Mouse (Mus musculus) limb, embryonic 14.5 days (tissue): ENCODE measurements around the gene Ddx39. TPM values are rescaled to one million over a fixed set of nuclear protein-coding genes. Genes with fewer than 3 reads are reported as not detected.
A peak's percentile ranks its signal among the peaks of the same experiment; 100 is the strongest.

ENCODE experiments used
- ATAC-seq: fragments of 200-750 bp; cut with Nextera tagmentation; 2 replicates; pipeline ENCODE4 v1.8.0; 2017; ENCODE audit warnings: low read depth, moderate number of reproducible peaks, moderate TSS enrichment; ENCODE audit not compliant: low FRiP score
- DNase-seq: peaks from one replicate; pipeline ENCODE4 v3.0.0-alpha.2; 2015; ENCODE audit warnings: low spot score
- H3K27ac ChIP-seq: fragments of 300-500 bp; sonication (generic); replicated peaks from 2 replicates; pipeline ENCODE4 v1.5.1; 2014; ENCODE audit warnings: low read depth, mild to moderate bottlenecking, low read length, moderate library complexity, mixed read lengths
- H3K27me3 ChIP-seq: fragments of 300-500 bp; sonication (generic); 2 replicates; pipeline ENCODE4 v1.6.1; 2014; ENCODE audit warnings: low read length, mixed read lengths; ENCODE audit not compliant: control insufficient read depth, insufficient read depth
- H3K36me3 ChIP-seq: fragments of 300-500 bp; sonication (generic); 2 replicates; pipeline ENCODE4 v1.6.1; 2014; ENCODE audit warnings: mild to moderate bottlenecking, low read length, moderate library complexity, mixed read lengths; ENCODE audit not compliant: control insufficient read depth, insufficient read depth
- H3K4me1 ChIP-seq: fragments of 300-500 bp; sonication (generic); 2 replicates; pipeline ENCODE4 v1.6.1; 2014; ENCODE audit warnings: antibody characterized with exemption, low read length, mixed read lengths; ENCODE audit not compliant: control insufficient read depth, insufficient read depth
- H3K4me2 ChIP-seq: fragments of 300-500 bp; sonication (generic); replicated peaks from 2 replicates; pipeline ENCODE4 v1.6.1; 2014; ENCODE audit warnings: low read depth, mild to moderate bottlenecking, low read length, moderate library complexity; ENCODE audit not compliant: severe bottlenecking
- H3K4me3 ChIP-seq: fragments of 300-500 bp; sonication (generic); replicated peaks from 2 replicates; pipeline ENCODE4 v1.5.1; 2014; ENCODE audit warnings: low read length
- H3K9ac ChIP-seq: fragments of 300-500 bp; sonication (generic); 2 replicates; pipeline ENCODE4 v1.6.1; 2014; ENCODE audit warnings: mild to moderate bottlenecking, low read depth, low read length, moderate library complexity; ENCODE audit not compliant: severe bottlenecking
- H3K9me3 ChIP-seq: fragments of 300-500 bp; sonication (generic); 2 replicates; pipeline ENCODE4 v1.6.1; 2016; ENCODE audit warnings: low read length; ENCODE audit not compliant: control insufficient read depth
- POLR2A ChIP-seq: fragments of 200-500 bp; IDR thresholded peaks from 2 replicates; pipeline ENCODE4 v1.8.0; 2012; ENCODE audit warnings: inconsistent platforms, mild to moderate bottlenecking, moderate library complexity, borderline replicate concordance; ENCODE audit not compliant: insufficient read depth, insufficient read length; ENCODE audit errors: extremely low read depth
- WGBS: fragments of 180-500 bp; shearing (Covaris S2); extraction: QIAGEN DNeasy Blood & Tissue Kit; methylation state at CpG from one replicate; pipeline ENCODE4 v1.1.7; 2014; 5-methylcytosine and 5-hydroxymethylcytosine counted together
- microRNA-seq: library from miRNA; unstranded; fragments of <30 nt; microRNA quantifications from one replicate; pipeline ENCODE4, GENCODE M21; 2016
- polyA plus RNA-seq, 2 experiments: library from polyadenylated mRNA; depleted of rRNA in 1 of 2; stranded (reverse) in 1 of 2; unstranded in 1 of 2; fragments of >200 nt; fragmentation: Nextera tagmentation in 1 of 2; extraction: Ambion mirVana in 1 of 2; gene quantifications; 2 replicates each; pipeline versions ENCODE4 v1.2.1 to v1.2.3; 2012 to 2014

The Ddx39 gene
- polyA plus RNA-seq, 2 experiments: 81.1 to 111 TPM

DNA sequence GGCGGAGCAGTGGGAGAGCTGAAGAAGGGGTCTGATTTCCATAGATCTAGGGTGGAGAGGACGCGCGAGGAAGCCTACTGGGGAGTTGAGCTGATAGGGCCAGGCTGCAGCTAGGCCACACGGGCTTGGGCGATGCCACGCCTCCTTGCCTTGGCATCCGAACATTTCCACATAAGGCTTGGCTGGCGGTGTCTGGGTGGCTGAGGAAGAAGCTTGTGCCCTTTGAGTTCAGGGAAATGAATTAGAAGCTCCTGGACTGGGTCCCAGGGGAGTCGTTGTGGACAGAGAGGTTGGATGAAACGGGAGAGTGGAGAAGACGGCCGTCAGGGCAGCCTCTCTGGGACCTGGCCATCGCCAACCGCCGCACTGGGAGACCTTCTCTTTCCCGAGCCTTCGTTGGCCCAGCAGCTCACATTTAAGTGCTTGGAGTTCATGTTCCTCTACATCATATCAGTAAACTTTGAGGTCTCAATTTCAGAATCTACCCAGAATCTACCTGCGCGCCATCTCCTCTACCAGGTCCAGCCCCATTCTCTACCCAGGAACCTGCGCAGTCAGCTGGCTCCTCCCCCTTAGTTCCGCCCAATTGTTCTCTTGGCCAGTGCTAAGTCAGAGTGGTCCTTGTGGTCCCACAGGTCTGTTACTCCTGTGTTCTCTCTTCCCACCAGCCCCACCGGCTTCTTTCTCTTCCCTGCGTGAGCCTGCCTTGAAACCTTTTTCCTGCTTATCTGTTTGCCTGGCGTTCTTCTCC is 57.9 kb downstream of the Ddx39 start:
- no peak overlapping the region for H3K27ac ChIP-seq
- DNase-seq (no peak), ATAC-seq (peak; percentile 57; the same call in 1 of the 2 replicates)
- TF ChIP-seq POLR2A: peak; percentile 27; the same call in 1 of the 2 replicates
- H3K9ac ChIP-seq: peak overlapping the region; percentile 43
- peaks cover 4% of the 10 kb centered on the region; the same call in 1 of the 2 replicates for H3K4me1 ChIP-seq
- H3K4me3 ChIP-seq: peak overlapping the region; percentile 34
- H3K4me2 ChIP-seq: peak overlapping the region; percentile 59
- no peaks in the 10 kb centered on the region for H3K36me3 ChIP-seq
- H3K9me3 ChIP-seq: no peaks in the 10 kb centered on the region
- 13% methylated on average over 25 of the region's 25 CpGs for WGBS
- no peaks in the 10 kb centered on the region for H3K27me3 ChIP-seq

DNA sequence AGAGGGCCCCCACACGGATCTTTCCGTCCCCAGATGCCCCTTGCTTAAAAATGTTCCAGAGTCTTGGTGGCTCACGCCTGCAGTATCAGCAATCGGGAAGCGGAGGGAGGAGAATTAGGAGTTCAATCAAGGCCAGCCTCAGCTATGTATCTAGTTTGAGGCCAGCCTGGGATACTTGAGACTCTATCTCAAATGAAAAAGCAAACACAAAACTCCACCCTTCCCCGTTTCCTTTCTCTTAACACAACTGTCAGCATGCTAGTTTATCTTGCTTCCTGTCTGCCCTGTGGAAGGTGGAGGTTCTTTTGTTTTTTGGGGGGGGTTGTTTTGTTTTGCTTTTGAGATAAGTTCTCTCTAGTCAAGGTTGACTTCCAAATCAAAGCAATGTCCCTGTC is 58.5 kb downstream of the Ddx39 start:
- no peak overlapping the region for H3K9ac ChIP-seq

DNA sequence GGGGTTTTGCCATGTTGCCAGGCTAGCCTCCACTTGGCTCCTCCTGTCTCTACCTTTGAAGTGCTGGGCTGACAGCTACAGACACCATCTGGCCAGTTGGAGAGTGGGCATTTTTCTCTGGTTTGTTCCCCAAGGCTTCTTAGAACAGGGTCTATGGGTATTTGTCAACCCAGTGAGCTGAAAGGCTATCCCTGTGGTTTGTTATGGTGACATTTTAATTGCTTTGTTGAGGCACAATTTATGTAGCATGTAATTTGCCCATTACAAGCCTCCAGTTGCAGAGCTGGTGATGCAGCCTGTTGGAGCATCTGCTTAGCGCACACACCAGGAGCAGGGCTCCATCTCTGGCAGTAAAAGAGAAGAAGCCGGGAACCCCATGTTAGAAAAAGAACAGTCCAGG is 59.2 kb downstream of the Ddx39 start:
- H3K4me3 ChIP-seq: no peak overlapping the region
- H3K9ac ChIP-seq: no peak overlapping the region
- no peak overlapping the region for H3K4me2 ChIP-seq
- H3K4me1 ChIP-seq: peaks cover 4% of the 10 kb centered on the region; the same call in 1 of the 2 replicates
- H3K36me3 ChIP-seq: no peaks in the 10 kb centered on the region
- no peaks in the 10 kb centered on the region for H3K9me3 ChIP-seq
- ATAC-seq (no peak), DNase-seq (no peak)
- WGBS: 44% methylated on average over 2 of the region's 2 CpGs
- no peak overlapping the region for H3K27ac ChIP-seq
- no peaks in the 10 kb centered on the region for H3K27me3 ChIP-seq
- no peak for TF ChIP-seq POLR2A

More for the DNA sequence above, 58.5 kb downstream of the Ddx39 start:
- 54% methylated on average over 6 of the region's 6 CpGs for WGBS
- H3K27ac ChIP-seq: no peak overlapping the region
- peak overlapping the region; percentile 34; the same call in 1 of the 2 replicates for H3K4me3 ChIP-seq
- no peaks in the 10 kb centered on the region for H3K36me3 ChIP-seq
- no peak for DNase-seq
- peak overlapping the region; percentile 59 for H3K4me2 ChIP-seq
- no peak for TF ChIP-seq POLR2A
- peaks cover 4% of the 10 kb centered on the region; the same call in 1 of the 2 replicates for H3K4me1 ChIP-seq
- ATAC-seq: no peak
- no peaks in the 10 kb centered on the region for H3K9me3 ChIP-seq
- no peaks in the 10 kb centered on the region for H3K27me3 ChIP-seq

Small RNAs within 50 kb of the gene (microRNA-seq; reads per million reads assigned to microRNA genes)
- gene Mir1668: not detected

Other genes starting within 250 kb of the Ddx39 start
- 0.18 TPM in 1 of 2 replicates, not detected in the other for gene Olfr370, start 179.4 kb upstream of the Ddx39 start, polyA plus RNA-seq (2012; rRNA removed)
- not detected in 2 replicates for gene Olfr370, start 179.4 kb upstream of the Ddx39 start, polyA plus RNA-seq (2014; fragmentation: Nextera tagmentation; extraction: Ambion mirVana)
- 237 and 248 TPM in 2 replicates for gene Ndufb7, start 148.5 kb upstream of the Ddx39 start, polyA plus RNA-seq (2012; rRNA removed)
- gene Ndufb7, start 148.5 kb upstream of the Ddx39 start, polyA plus RNA-seq (2014; fragmentation: Nextera tagmentation; extraction: Ambion mirVana): 298 and 313 TPM in 2 replicates
- gene Tecr, start 107.2 kb upstream of the Ddx39 start, polyA plus RNA-seq (2012; rRNA removed): 595 and 783 TPM in 2 replicates
- 586 and 589 TPM in 2 replicates for gene Tecr, start 107.2 kb upstream of the Ddx39 start, polyA plus RNA-seq (2014; fragmentation: Nextera tagmentation; extraction: Ambion mirVana)
- 42.6 and 43.7 TPM in 2 replicates for gene Dnajb1, start 107.0 kb upstream of the Ddx39 start, polyA plus RNA-seq (2012; rRNA removed)
- gene Dnajb1, start 107.0 kb upstream of the Ddx39 start, polyA plus RNA-seq (2014; fragmentation: Nextera tagmentation; extraction: Ambion mirVana): 51.3 and 58.9 TPM in 2 replicates
- 100 and 102 TPM in 2 replicates for gene Gipc1, start 62.5 kb upstream of the Ddx39 start, polyA plus RNA-seq (2012; rRNA removed)
- gene Gipc1, start 62.5 kb upstream of the Ddx39 start, polyA plus RNA-seq (2014; fragmentation: Nextera tagmentation; extraction: Ambion mirVana): 134 and 138 TPM in 2 replicates
- gene Ptger1, start 48.5 kb upstream of the Ddx39 start, polyA plus RNA-seq (2012; rRNA removed): 2.7 and 2.8 TPM in 2 replicates
- 0.40 and 0.83 TPM in 2 replicates for gene Ptger1, start 48.5 kb upstream of the Ddx39 start, polyA plus RNA-seq (2014; fragmentation: Nextera tagmentation; extraction: Ambion mirVana)
- gene Pkn1, start 16.0 kb upstream of the Ddx39 start, polyA plus RNA-seq (2012; rRNA removed): 46.9 and 47.4 TPM in 2 replicates
- gene Pkn1, start 16.0 kb upstream of the Ddx39 start, polyA plus RNA-seq (2014; fragmentation: Nextera tagmentation; extraction: Ambion mirVana): 24.3 and 29.3 TPM in 2 replicates
- gene Adgre5, start 26.1 kb downstream of the Ddx39 start, polyA plus RNA-seq (2012; rRNA removed): 70.1 and 76.9 TPM in 2 replicates
- 45.2 and 50.4 TPM in 2 replicates for gene Adgre5, start 26.1 kb downstream of the Ddx39 start, polyA plus RNA-seq (2014; fragmentation: Nextera tagmentation; extraction: Ambion mirVana)
- gene Adgrl1, start 184.9 kb downstream of the Ddx39 start, polyA plus RNA-seq (2012; rRNA removed): 123 and 177 TPM in 2 replicates
- 38.5 and 45.3 TPM in 2 replicates for gene Adgrl1, start 184.9 kb downstream of the Ddx39 start, polyA plus RNA-seq (2014; fragmentation: Nextera tagmentation; extraction: Ambion mirVana)
- 0.63 and 0.69 TPM in 2 replicates for gene Gm10644, start 240.0 kb downstream of the Ddx39 start, polyA plus RNA-seq (2012; rRNA removed)
- 0.48 and 0.53 TPM in 2 replicates for gene Gm10644, start 240.0 kb downstream of the Ddx39 start, polyA plus RNA-seq (2014; fragmentation: Nextera tagmentation; extraction: Ambion mirVana)
- 70.4 and 76.2 TPM in 2 replicates for gene Asf1b, start 240.3 kb downstream of the Ddx39 start, polyA plus RNA-seq (2012; rRNA removed)
- gene Asf1b, start 240.3 kb downstream of the Ddx39 start, polyA plus RNA-seq (2014; fragmentation: Nextera tagmentation; extraction: Ambion mirVana): 56.0 and 61.2 TPM in 2 replicates